Mouse (Mus musculus) 416B (cell line): Measurements from ENCODE around the gene Acss1.

Source experiments
- DNase-seq: peaks from one replicate; pipeline ENCODE4 v3.0.0; 2011; ENCODE audit warnings: low read depth

Acss1 gene

GRCm38 (mm10) chr2:150638370-150638733 is 29.9 kb downstream of the Acss1 start:
- DNase-seq: no peak

DNA sequence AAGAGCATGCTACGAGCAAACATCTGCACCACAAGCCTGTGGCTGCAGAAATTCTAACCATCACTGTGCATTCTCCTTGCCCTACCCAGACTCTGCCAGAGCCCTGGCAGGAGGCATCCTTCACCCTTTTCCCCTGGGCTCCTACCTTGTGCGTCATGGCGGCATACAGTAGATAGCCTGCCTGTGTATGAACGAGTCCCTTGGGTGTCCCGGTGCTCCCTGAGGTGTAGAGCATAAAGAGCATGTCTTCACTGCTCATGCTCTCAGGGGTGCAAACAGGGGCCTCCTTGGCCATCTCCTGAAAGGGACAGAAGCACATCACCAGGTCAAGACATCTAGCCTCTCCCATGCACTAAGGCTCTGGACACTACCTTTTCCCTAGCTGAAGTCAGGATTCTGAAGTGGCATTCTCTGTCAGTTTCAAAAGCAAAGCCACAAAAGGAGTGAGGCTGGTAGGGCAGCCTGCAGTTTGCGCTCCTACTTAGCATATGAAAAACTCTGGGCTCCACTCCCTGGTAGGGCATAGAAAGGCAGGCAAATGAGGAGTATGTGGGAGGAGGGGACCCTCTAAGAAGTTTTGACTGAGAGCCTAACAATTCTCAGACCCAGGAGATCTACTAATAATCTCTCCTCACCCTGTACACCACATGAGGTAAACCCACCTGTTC is 30.5 kb downstream of the Acss1 start:
- DNase-seq: no peak

- DNase-seq: no peak
These were observed 32.3 kb downstream of the Acss1 start for GRCm38 (mm10) chr2:150635877-150636446.

- no peak for DNase-seq
These were observed 39.0 kb downstream of the Acss1 start for GRCm38 (mm10) chr2:150629255-150629654.

DNA sequence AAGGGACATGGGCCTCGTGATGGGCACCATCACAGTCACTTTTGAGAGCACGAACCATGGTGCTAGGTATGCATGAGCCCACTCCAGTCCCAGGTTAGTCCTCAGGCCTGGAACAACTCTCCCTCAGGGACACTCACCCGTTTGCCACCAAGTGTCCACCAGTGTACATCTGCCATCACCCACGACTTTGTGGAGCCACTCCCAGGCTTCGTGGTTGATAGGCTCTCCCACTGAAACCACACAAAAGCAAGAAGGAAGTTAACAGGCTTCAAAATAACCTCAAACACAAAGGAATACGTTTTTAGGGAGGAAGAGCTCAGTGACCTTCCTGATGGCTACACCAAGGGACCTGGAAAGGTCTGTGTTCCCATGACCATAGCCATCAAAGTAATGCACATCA is 41.2 kb downstream of the Acss1 start:
- DNase-seq: no peak

GRCm38 (mm10) chr2:150624926-150625325 is 43.4 kb downstream of the Acss1 start:
- no peak for DNase-seq

DNA sequence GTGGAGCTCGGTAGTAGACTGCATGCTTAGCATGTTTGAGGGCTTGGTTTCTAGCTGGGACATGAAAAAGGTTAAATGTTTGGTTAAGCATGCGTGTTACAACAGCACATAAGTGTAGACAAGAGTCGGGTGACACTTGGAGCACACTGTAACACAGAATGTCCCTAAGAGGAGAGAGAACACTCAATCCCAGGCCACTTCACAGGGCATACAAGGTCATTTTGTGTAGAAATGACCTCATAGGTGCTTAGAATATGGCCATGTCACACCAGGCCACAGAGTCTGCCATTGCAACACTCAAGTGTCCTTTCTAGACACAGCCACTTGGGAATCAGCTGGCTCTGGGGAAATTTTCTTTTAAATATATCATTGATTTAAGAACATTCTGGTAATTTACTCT is 44.3 kb downstream of the Acss1 start:
- no peak for DNase-seq

GRCm38 (mm10) chr2:150621698-150622097 is 46.6 kb downstream of the Acss1 start:
- DNase-seq: no peak

- peak; percentile 57 for DNase-seq
These were observed 58.2 kb downstream of the Acss1 start for GRCm38 (mm10) chr2:150610097-150610496.

DNA sequence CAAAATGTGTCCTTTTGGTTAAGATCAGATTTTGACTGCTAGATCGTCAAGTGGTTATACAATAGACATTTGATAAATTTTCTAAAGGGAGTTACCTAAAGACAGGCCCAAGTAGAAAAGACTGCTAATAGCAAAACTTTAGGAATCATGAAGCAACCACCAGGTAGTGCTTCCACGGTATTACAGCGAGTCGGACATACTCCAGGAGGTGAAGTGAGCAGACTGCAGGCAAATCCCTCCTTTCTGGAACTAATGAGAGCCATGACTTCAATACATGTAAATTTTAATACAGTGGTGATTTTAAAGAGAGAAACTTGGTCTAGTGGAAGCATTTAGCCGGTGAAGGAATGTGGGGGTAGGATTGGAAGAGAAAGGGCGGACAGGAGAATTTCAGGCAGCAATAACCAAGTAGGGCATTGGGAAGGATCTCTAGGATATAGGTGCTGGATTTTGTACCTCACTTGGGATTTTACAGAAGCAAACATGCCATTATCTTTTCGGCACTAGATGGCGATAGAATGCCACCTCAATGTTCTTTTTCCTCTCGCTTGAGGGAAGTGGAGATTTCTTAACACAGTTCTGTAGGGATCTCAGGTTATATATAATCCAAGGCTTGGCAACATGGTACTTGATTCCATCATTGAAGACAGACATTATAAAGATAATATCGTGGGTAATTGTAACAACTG is 59.3 kb downstream of the Acss1 start:
- DNase-seq: peak; percentile 86

- peak; percentile 97 for DNase-seq
These were observed 60.1 kb downstream of the Acss1 start, which contains the start of gene Apmap for GRCm38 (mm10) chr2:150608087-150608799. Apmap (minus strand) TSS chr2:150608567.

DNA sequence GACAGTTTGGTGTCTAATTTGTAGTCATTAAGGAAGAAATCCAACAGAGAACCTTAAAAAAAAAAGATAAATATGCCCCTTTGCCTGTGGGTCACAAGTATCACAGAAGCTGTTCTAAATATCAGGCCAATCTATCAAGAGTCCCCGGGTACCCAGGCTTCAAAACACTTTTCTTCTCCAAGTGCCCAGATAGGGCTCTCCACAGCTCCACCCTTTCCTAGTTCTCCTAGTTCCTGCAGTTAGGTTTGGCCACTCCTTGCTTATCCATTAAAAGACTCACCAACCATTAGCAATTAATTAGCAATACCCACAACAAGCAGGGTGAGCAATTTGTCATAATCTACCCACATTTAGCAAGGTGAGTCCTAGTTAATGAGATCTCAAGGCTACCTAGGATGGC is 61.2 kb downstream of the Acss1 start:
- DNase-seq: no peak

DNA sequence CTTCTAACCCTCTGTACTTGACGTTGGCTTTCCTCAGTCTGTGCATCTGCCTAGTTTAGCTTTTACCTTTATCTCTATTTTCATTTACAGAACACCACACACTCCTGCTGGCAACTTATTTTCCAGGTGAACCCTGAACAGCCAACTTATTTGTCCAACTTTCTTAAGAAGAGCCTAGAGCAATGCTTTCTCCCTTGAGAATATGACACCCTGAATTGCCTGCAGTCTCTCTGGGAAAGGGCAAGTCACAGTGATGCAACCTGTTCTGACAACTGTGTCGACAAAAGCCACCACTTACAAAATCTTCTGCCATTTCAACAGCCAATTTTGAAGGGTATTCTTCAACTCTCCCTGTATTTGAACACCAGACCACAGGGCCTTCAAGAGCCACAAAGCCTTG is 63.5 kb downstream of the Acss1 start:
- DNase-seq: peak; percentile 50

- DNase-seq: no peak
These were observed 66.1 kb downstream of the Acss1 start for GRCm38 (mm10) chr2:150602166-150602565.

DNA sequence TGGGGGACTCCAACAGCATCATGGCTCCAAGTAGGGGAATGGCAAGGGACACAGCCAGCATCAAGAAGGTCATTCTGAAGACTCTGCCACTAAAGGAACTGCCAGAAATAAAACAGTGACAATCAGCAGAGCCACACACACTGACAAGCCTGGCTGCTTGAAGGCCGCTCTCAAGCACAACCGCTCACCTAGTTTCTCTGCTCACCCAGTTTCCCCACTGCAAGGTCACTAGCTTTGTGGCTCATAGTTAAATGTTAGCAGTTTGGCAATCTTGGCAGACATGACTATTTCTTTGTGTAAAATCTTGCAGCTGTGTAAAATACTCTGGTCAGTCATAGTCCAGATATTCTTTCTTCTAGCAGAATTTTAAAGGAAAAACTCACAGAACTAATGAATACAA is 68.0 kb downstream of the Acss1 start:
- DNase-seq: no peak

GRCm38 (mm10) chr2:150595411-150596190 is 72.7 kb downstream of the Acss1 start:
- DNase-seq: no peak

- no peak for DNase-seq
These were observed 79.2 kb downstream of the Acss1 start for GRCm38 (mm10) chr2:150589076-150589475.

- DNase-seq: no peak
These were observed 88.7 kb downstream of the Acss1 start for GRCm38 (mm10) chr2:150579628-150580027.

DNA sequence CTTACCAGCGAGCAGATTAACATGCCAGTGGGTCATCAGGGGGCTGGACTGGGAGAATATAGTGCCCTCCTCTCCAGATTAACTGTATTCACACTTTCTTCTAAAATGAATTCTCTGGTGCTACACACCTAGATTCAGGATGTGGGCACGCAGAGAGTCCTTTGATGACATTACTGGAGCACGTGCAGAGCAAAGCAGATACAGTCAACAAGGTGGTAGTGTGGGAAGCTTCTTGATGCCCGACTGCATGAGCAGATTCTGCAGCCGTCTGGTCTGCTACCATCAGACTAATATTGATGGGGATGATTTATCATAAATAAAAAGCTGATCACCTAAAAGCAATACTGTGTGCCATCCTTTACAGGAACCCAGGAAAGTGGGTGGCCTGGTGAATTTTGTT is 89.7 kb downstream of the Acss1 start:
- DNase-seq: no peak

- no peak for DNase-seq
These were observed 92.0 kb downstream of the Acss1 start for GRCm38 (mm10) chr2:150576256-150576655.

GRCm38 (mm10) chr2:150572463-150572862 is 95.8 kb downstream of the Acss1 start:
- DNase-seq: peak; percentile 48

GRCm38 (mm10) chr2:150570761-150571160 is 97.5 kb downstream of the Acss1 start:
- peak; percentile 57 for DNase-seq
